ENCODE assay signal across 9 mouse cellular contexts in the genomic region with DNA sequence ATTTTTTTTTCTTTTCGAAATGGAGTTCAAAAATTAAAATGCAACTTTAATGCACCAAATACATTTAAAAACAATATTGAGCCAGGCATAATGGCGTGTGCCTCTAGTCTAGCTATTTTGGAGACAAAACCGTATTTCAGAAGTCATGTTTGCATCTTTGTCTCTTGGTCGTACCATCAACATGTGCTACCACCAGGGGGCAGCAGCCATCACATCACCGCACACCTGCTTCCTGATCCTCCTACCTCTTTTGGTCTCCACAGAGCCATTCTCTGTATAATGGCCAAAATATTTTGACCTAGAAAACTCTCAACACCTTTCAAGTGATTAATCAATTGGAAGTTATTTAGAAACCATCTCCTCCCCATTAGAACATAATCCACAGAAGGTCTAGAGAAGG.
DNase-seq lines count a peak whose midpoint lies in the region; ATAC-seq and TF ChIP-seq lines count a peak whose summit lies in the region.
"Had no signal": no experiment of that assay in that cellular context is flagged by ENCODE, and none has a peak within 500 bp of the region (broad histone marks: within the 10 kb centered on the region; RNA-seq: fewer than 3 reads in every experiment).

No protein-coding gene starts in this region.

- peak in 1 of 2 experiments; percentile 31 for DNase-seq in spleen, adult 2 months (ENCODE audit: low read depth in 1 of 2, low spot score in 2 of 2)
- DNase-seq in spleen, adult 12 weeks (ENCODE audit: low spot score) = no peak
- peak; percentile 69 to 83 for DNase-seq in adrenal gland, postnatal 36 days
- peak; percentile 50 for DNase-seq in embryonic facial prominence, embryonic 14.5 days (ENCODE audit: low spot score)
- peak; percentile 84 for DNase-seq in kidney, postnatal 10 days
- DNase-seq in liver, postnatal 0 days = peak; percentile 73
- DNase-seq in right cerebral cortex, postnatal 14 days = peak; percentile 66

- no peaks in the 10 kb centered on the region for H3K36me3 ChIP-seq in spleen, adult 2 months (ENCODE audit: control insufficient read depth, insufficient read depth, low read length)
- no peaks in the 10 kb centered on the region for H3K36me3 ChIP-seq in embryonic facial prominence, embryonic 14.5 days (ENCODE audit: control insufficient read depth, insufficient read depth, low read length)
- H3K36me3 ChIP-seq in liver, postnatal 0 days (replicated peaks; ENCODE audit: insufficient read depth, low read length) = no peaks in the 10 kb centered on the region
- H3K36me3 ChIP-seq: hindbrain, embryonic 15.5 days had no signal

- H3K9ac ChIP-seq in embryonic facial prominence, embryonic 14.5 days (ENCODE audit: low read depth, low read length) = no peak overlapping the region
- H3K9ac ChIP-seq in liver, postnatal 0 days (replicated peaks) = no peak overlapping the region
- H3K9ac ChIP-seq: hindbrain, embryonic 15.5 days had no signal

- ATAC-seq in embryonic facial prominence, embryonic 14.5 days (ENCODE audit: low read depth) = no peak
- no peak for ATAC-seq in liver, postnatal 0 days
- ATAC-seq in activated CD4-positive, CD25-positive, alpha-beta regulatory T cell, adult 4 months = no peak

- H3K27me3 ChIP-seq in spleen, adult 2 months (ENCODE audit: control insufficient read depth, insufficient read depth, low read length) = no peaks in the 10 kb centered on the region
- no peaks in the 10 kb centered on the region for H3K27me3 ChIP-seq in embryonic facial prominence, embryonic 14.5 days (replicated peaks; ENCODE audit: control insufficient read depth, insufficient read depth, low read length)
- H3K27me3 ChIP-seq in liver, postnatal 0 days (ENCODE audit: insufficient read depth, low read length) = no peaks in the 10 kb centered on the region
- H3K27me3 ChIP-seq: hindbrain, embryonic 15.5 days had no signal

- no peak overlapping the region for H3K4me3 ChIP-seq in spleen, adult 2 months (ENCODE audit: extremely low read depth, insufficient read depth, insufficient read length)
- H3K4me3 ChIP-seq in embryonic facial prominence, embryonic 14.5 days (ENCODE audit: low read depth, low read length) = no peak overlapping the region
- H3K4me3 ChIP-seq in liver, postnatal 0 days (ENCODE audit: low read depth, low read length) = no peak overlapping the region
- H3K4me3 ChIP-seq: hindbrain, embryonic 15.5 days had no signal

- no peaks in the 10 kb centered on the region for H3K9me3 ChIP-seq in embryonic facial prominence, embryonic 14.5 days (ENCODE audit: control insufficient read depth, low read length)
- no peaks in the 10 kb centered on the region for H3K9me3 ChIP-seq in liver, postnatal 0 days (ENCODE audit: low read length)
- H3K9me3 ChIP-seq: hindbrain, embryonic 15.5 days had no signal

- TF ChIP-seq POLR2A in spleen, adult 2 months (IDR thresholded peaks at IDR 0.05; ENCODE audit: low read depth, low read length) = no peak

- no peak overlapping the region for H3K4me2 ChIP-seq in embryonic facial prominence, embryonic 14.5 days (ENCODE audit: low read depth, low read length)
- H3K4me2 ChIP-seq in liver, postnatal 0 days (ENCODE audit: low read depth, low read length) = no peak overlapping the region
- H3K4me2 ChIP-seq: hindbrain, embryonic 15.5 days had no signal

- H3K4me1 ChIP-seq in spleen, adult 2 months (ENCODE audit: control insufficient read depth, insufficient read depth, insufficient read length) = no peaks in the 10 kb centered on the region
- H3K4me1 ChIP-seq in embryonic facial prominence, embryonic 14.5 days (ENCODE audit: control insufficient read depth, insufficient read depth, low read length) = no peaks in the 10 kb centered on the region
- no peaks in the 10 kb centered on the region for H3K4me1 ChIP-seq in liver, postnatal 0 days (ENCODE audit: insufficient read depth)
- H3K4me1 ChIP-seq: hindbrain, embryonic 15.5 days had no signal

- TF ChIP-seq EP300 in liver, postnatal 0 days (IDR thresholded peaks at IDR 0.05; ENCODE audit: low read depth) = no peak

- H3K27ac ChIP-seq in spleen, adult 2 months (ENCODE audit: insufficient read depth, low read length) = no peak overlapping the region
- H3K27ac ChIP-seq in embryonic facial prominence, embryonic 14.5 days (replicated peaks; ENCODE audit: low read depth, low read length) = no peak overlapping the region
- H3K27ac ChIP-seq in liver, postnatal 0 days (ENCODE audit: low read depth) = no peak overlapping the region
- H3K27ac ChIP-seq: hindbrain, embryonic 15.5 days had no signal

- WGBS in spleen, adult 2 months = 18% methylated on average over 5 of the region's 5 CpGs
- WGBS in embryonic facial prominence, embryonic 14.5 days = 21% methylated on average over 5 of the region's 5 CpGs
- WGBS in liver, postnatal 0 days (ENCODE audit: insufficient replicate concordance) = 17% methylated on average over 5 of the region's 5 CpGs

- TF ChIP-seq CTCF in spleen, adult 2 months (IDR thresholded peaks at IDR 0.05; ENCODE audit: extremely low read depth, insufficient read depth, insufficient read length, insufficient replicate concordance) = peak; percentile 64; the same call in 1 of the 2 replicates
- peak; percentile 84 for TF ChIP-seq CTCF in liver, postnatal 0 days (IDR thresholded peaks at IDR 0.05; ENCODE audit: low read depth)
